Mouse (Mus musculus): ENCODE results near the gene Fsd1l.

Gene Fsd1l

DNA sequence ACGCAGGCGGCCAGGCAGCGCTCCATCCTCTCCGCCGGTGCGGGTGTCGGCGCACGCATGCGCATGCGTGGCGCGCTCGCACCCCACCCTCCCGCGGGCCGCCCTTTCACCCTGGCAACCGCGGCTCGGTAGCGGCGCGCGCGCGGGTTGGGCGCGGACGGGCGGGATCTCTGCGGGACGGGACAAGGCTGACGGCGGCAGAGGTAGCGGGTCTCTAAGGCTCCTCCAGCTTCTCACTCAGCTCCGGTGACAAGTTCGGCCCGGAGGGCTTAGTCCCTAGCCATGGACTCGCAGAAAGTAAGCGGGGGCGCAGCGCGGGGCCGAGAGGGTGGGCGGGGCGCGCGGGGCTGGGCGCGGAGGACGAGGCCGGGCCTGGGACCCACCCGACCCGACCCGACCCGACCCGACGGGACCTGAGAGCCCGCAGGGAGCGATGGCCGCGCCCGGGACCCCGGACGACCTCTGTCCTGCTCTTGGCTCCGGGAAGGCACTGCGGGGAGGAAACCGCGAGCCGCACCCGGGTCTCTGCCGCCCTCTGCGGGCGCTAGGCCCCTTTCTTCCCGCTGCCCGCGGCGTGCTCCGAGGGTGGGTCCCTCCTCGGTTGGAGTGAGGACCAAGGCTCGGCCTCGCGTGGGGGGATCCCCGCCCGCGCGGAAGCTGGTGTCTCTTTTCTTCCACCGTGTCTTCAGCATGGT is at the start of gene Fsd1l:
TSS of gene Fsd1l (plus strand) at position 156 of the 695 bp plus-strand sequence.
- in situ Hi-C loops (cut with MboI; ENCODE audit: low pct_unique_long_range_greater_than_20kb in 1 of 2, low sequenced_read_pairs in 2 of 2, unreplicated experiment in 1 of 2) = no loop called here

DNA sequence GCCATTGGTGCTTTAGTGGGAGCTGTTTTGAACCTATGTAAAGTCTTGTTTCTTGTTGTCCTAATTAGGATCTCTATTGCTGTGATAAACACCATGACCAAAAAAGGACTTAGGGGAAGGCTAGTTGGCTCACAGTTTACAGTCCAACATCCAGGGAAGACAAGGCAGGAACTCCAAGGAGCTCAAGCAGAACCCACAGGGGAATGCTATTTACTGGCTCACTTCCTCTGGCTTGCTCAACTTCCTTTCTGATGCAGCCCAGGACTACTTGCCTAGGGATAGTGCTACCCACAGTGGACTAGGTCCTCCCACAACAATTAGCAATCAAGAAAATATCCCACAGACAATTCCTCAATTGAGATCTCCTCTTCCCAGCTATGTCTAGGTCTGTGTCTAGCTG is 43.6 kb upstream of the Fsd1l start:
- in situ Hi-C loops (cut with MboI; ENCODE audit: low pct_unique_long_range_greater_than_20kb in 1 of 2, low sequenced_read_pairs in 2 of 2, unreplicated experiment in 1 of 2) = loop anchor here in 1 of 2 experiments (25.0 kb wide), 1 partner anchor 175 kb away; no protein-coding TSS in a partner anchor

DNA sequence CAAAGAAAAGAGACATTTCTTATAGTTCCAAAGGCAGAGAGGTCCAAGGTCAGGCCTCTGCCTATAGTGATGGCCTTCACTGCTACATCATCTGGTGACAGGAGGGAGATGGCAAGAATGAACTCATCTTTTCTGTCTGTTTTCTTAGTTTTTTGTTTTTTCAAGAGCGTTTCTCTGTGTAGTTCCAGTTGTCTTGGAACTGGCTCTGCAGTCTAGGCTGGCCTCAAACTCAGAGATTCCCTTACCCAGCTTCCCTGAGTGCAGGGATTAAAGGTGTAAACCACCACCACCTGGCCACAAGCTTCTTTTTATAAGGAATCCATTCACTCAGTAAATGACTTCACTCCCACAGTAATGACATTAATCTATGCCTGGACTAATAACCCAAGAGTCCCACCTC is 42.3 kb upstream of the Fsd1l start:
- in situ Hi-C loops (cut with MboI; ENCODE audit: low pct_unique_long_range_greater_than_20kb in 1 of 2, low sequenced_read_pairs in 2 of 2, unreplicated experiment in 1 of 2) = loop anchor here in 1 of 2 experiments (25.0 kb wide), 1 partner anchor 177 kb away; no protein-coding TSS in a partner anchor

DNA sequence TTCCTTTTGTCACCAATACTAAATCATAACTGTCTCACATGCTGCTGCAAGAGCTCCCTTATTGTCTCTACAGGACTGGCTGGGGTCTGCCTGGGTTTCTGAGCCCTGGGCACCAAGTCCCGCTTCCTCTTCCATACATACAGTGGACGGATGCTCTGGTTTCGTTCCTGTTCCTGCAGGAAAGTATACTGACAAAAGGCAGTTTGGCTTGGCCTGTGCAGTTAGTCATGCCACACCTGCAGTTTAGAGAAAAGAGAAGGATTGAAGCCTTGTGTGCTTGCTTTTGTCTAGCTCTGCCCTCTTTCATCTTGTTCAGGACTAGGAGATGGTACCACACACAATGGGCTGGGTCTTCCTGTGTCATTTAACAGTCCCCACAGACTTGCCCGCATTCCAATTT is 41.8 kb upstream of the Fsd1l start:
- in situ Hi-C loops (cut with MboI; ENCODE audit: low pct_unique_long_range_greater_than_20kb in 1 of 2, low sequenced_read_pairs in 2 of 2, unreplicated experiment in 1 of 2) = loop anchor here in 1 of 2 experiments (25.0 kb wide), 1 partner anchor 177 kb away; no protein-coding TSS in a partner anchor

DNA sequence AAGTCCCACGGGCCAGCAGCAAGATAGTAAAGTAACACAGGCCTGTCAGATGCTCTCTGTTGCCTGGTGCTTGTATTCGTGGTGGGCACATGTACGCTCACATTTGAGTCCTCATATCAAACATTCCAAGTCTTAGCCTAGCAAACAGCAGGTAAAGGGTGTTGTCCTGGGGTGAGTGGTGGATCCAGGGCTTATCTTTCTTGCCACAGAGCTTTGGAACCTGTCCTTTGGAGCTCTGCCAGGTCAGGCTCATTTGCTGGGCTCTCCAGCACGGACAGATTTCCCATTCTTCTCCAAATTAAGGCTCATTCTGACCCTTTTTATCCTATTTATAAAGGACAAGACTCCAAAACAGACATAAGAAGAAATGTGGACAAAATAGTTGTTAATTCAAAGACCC is 41.1 kb upstream of the Fsd1l start:
- in situ Hi-C loops (cut with MboI; ENCODE audit: low pct_unique_long_range_greater_than_20kb in 1 of 2, low sequenced_read_pairs in 2 of 2, unreplicated experiment in 1 of 2) = loop anchor here (5.0 to 25.0 kb wide), 3 partner anchors 178 to 465 kb away; no protein-coding TSS in a partner anchor

DNA sequence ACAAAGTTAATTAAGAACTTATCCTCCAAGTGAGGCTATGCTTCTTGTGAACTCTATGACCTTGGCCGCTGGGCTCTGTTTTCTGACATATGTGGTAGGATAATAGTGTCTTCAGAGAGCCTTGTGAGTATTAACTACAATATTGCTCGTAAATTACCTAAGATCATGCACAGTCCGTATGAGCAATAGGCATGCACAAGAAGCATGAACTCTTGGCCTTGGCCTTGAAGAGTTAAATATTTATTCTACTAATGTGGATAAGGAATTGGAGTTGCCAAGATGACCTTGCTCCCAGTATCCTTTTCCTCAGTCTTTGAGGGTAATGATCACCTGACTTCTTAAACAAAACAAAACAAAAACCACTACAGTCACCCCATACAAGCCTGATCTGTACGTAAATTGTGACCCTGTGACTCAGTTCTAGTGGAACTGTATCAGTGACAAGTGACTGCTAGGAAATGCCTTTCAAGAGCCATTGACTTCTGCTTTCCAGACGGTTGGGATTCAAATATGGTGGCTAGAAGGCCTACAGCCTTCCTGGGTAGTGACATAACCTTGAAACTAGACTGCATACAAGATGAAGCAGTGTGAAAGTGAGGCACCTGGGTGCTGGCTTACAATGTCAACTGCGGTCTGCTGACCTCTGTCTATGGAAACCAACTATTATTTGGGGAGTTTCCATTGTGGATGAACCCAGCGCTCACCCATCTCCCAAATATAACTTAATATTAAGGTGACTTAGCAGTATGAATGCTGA is 40.4 kb upstream of the Fsd1l start:
- in situ Hi-C loops (cut with MboI; ENCODE audit: low pct_unique_long_range_greater_than_20kb in 1 of 2, low sequenced_read_pairs in 2 of 2, unreplicated experiment in 1 of 2) = loop anchor here (5.0 to 25.0 kb wide), 3 partner anchors 179 to 466 kb away; no protein-coding TSS in a partner anchor

DNA sequence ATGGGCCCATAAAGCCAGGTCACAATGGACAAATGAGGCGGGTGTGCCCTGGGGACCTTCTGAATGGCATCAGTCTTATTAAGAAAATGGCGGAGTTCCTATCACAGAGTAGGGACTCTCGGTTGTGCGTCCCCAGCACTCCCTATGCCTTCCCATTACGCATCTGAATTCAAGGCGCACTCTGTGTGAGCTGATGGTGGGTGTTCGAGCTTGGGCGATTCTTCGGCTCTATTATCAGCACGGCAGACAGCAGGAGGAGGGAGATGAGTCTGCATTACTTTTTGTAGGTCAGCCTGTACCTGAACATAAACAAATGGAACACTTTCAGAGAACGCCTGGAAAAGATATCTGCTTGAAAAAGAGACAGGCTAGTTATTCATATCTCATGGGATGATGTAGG is 39.7 kb upstream of the Fsd1l start:
- in situ Hi-C loops (cut with MboI; ENCODE audit: low pct_unique_long_range_greater_than_20kb in 1 of 2, low sequenced_read_pairs in 2 of 2, unreplicated experiment in 1 of 2) = loop anchor here (5.0 to 25.0 kb wide), 3 partner anchors 179 to 467 kb away; no protein-coding TSS in a partner anchor

DNA sequence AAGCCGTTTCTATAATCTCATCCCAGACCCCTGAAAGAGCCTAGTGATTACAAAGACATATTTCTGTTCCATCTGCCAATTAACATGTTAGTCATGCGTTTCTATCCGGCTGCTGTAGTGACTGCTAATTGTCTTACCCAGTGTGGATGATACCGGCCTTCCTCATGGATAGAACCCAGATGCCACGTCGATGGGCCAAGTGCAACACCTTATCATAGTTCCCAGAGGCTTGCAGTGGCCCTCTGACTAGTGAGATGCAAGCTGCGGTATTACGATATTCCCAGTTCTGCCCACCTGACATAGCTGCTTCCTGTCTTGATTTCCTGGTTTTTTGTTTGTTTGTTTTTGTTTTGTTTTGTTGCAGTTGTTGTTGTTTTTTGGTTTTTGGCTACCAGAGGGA is 39.3 kb upstream of the Fsd1l start:
- in situ Hi-C loops (cut with MboI; ENCODE audit: low pct_unique_long_range_greater_than_20kb in 1 of 2, low sequenced_read_pairs in 2 of 2, unreplicated experiment in 1 of 2) = loop anchor here (5.0 to 25.0 kb wide), 3 partner anchors 180 to 467 kb away; no protein-coding TSS in a partner anchor

DNA sequence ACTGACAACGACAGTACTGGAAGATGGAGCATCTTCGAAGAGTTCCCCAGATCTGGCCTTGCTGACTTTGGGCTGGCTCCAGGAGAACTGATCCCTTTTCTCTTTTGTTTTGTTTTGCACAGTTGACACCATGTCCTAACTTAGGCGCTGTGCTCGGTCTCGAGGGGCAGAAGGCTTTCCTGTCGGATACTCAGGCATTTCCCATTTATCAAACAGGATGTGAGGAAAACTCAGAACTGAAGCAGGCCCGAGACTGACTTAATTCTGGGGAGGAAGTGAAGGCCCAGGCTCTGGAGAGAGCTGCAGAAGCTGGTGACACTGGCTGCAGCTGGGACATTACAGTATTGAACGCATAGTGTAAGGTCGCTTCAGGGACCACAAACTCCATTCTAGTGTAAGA is 38.9 kb upstream of the Fsd1l start:
- in situ Hi-C loops (cut with MboI; ENCODE audit: low pct_unique_long_range_greater_than_20kb in 1 of 2, low sequenced_read_pairs in 2 of 2, unreplicated experiment in 1 of 2) = loop anchor here (5.0 to 25.0 kb wide), 3 partner anchors 180 to 468 kb away; no protein-coding TSS in a partner anchor

DNA sequence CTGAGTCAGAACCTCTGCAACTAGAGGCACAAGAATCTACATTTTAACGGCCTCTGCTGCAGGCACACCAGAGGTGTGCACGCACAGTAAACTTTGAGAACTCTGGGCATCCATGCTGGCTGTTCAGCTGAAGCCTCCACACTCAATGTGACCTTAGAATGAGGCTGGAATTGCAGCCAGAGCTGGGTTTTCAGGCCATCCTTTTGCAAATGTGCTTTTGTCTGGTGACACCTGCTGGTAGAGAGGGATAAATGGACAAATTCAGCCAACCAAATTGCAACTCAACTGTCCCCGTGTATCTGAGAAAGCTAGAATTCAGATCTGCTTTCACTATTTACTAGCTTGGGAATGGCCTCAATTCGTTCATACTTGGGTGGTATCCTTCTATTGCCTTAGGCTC is 37.1 kb upstream of the Fsd1l start:
- in situ Hi-C loops (cut with MboI; ENCODE audit: low pct_unique_long_range_greater_than_20kb in 1 of 2, low sequenced_read_pairs in 2 of 2, unreplicated experiment in 1 of 2) = loop anchor here (5.0 to 25.0 kb wide), 3 partner anchors 182 to 469 kb away; no protein-coding TSS in a partner anchor

DNA sequence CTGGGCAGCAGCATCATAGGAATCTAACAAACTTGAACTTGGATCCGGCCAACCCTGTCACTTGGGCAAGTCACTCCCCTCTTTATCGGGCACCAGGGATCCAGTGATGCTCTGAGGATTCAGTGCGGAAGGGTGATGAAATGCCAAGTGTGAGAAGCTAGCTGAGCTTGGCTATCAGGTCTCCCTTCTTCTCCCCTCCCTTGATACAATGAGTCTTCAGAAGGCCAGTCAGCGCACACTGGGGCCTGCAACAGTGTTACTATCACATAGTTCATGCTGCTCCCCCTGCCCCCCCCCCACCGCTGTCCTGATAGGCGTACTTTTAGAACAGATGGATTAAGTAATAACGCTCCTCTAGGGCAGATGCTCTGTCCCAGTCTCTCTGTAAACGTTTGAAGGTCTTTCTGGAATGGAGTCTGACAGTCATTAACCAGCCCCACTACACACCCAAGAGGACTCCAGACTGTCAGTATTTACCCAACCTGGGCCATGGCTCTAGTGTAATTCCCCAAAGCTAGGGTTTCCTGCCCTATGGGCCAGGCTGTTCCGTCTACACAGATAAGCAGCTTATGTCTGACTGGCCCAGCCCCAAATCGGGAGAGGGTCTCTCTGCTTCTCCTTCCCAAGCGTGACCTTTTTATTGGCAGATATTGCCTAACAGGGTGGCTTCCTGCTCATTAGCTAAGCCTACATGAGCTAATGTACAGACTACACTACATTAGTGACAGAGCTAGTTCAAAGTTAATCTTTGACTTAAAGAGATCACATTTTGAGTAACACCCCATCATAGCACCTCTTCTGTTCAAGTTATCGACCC is 35.8 kb upstream of the Fsd1l start:
- in situ Hi-C loops (cut with MboI; ENCODE audit: low pct_unique_long_range_greater_than_20kb in 1 of 2, low sequenced_read_pairs in 2 of 2, unreplicated experiment in 1 of 2) = loop anchor here (10.0 to 25.0 kb wide), 2 partner anchors 183 to 471 kb away; no protein-coding TSS in a partner anchor

DNA sequence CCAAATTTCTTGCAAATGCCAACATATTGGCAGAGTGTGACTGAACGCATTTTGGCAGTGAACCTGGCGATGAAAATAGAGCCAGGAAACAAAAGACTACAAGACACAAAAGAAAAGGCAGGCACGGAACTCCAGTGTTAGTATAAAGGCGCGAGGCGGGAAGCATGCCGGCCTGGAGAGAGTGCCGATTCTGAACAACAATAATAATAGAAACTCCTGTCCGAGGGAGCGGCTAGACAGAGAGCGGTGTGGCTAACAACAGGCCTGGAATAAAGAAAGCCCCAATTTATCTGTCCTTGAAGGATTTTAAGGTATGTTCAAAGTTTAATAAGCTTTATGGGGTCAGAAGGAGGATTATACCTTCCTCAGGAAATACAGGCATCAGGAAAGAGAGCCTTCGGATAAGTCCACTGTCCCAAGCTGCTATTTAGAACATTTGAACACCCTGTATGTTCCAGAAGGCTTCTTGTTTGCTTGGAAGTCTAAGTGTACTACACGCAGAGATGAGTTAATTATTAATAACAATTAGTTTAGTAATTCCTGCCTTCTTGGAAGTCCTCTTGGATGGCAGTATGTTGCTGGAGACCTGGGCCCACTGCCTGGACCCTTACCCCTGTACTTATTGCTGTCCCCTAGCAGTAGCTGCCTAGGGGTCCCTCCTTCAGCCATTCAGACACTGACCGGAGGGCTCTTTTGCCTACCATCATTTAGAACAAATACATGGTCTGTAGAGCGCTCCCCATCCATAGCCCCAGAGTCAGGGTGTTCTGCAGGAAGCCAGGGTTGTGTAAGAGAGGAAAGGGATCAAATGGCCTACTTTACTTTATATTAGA is 35.0 kb upstream of the Fsd1l start:
- in situ Hi-C loops (cut with MboI; ENCODE audit: low pct_unique_long_range_greater_than_20kb in 1 of 2, low sequenced_read_pairs in 2 of 2, unreplicated experiment in 1 of 2) = loop anchor here (10.0 to 25.0 kb wide), 2 partner anchors 184 to 471 kb away; no protein-coding TSS in a partner anchor

DNA sequence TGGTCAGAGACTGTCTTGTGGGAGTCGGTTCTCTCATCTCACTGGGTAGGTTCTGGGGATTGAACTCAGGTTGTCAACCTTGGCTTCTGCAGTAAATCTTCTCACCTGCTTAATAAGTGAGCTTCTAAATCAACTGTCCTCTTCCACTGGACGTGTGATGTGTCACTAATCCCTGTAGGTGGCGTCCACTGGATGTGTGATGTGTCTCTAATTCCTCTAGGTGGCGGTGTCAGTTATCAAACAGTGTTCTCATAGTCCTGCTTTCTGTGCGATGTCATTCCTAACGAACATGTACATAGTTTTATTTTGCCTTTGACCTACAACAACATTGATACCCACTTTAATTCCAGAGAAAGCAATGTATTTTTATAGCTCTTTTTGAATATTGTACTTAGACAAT is 30.8 kb upstream of the Fsd1l start:
- in situ Hi-C loops (cut with MboI; ENCODE audit: low pct_unique_long_range_greater_than_20kb in 1 of 2, low sequenced_read_pairs in 2 of 2, unreplicated experiment in 1 of 2) = no loop called here

DNA sequence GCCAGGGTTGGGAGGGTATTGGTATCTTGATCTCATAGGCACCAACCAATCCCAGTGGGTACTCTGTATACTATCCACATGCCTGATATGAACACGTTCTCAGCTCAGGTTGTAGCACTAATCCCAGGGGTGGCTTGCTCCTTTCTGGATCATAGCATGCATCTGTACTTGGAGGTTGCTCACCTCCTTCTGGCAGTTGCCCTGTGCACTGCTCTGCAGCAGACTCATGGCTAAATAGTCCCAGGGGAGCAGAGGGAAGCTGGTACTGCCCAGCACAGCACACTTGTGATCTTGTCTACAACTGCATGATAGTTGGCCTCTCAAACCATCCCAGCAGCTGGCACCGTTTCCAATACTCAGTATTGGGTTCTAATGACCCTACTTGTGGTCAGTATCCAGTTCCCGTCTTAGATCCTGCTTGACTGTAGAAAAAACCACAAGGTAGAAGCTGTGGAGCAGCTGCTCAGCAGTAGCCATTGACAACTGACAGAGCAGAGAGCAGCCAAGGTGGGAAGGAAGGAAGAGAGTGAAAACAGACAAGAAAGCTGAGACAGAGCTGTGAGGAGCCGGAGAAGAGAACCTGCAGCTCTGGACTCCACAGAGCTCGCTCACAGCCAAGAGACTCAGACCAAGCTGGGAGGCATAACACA is 16.6 kb upstream of the Fsd1l start:
- in situ Hi-C loops (cut with MboI; ENCODE audit: low pct_unique_long_range_greater_than_20kb in 1 of 2, low sequenced_read_pairs in 2 of 2, unreplicated experiment in 1 of 2) = no loop called here

DNA sequence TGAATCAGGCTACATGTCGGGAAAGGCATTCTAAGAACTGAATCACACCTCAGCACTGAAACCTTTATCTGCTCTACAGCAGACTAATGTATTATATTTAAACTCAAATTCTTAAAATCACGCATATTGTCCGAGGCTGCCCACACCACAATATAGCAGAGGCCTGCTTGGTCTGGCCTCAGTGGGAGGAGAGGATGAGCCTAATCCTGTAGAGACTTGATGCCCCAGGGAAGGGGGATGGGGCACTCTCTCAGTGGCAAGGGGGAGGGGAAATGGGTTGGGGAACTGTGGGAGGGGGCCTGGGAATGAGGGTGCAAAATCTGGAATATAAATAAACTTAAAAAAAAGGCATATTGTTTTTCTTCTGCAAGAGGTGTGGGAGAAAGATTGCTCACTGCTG is 13.3 kb upstream of the Fsd1l start:
- in situ Hi-C loops (cut with MboI; ENCODE audit: low pct_unique_long_range_greater_than_20kb in 1 of 2, low sequenced_read_pairs in 2 of 2, unreplicated experiment in 1 of 2) = no loop called here

DNA sequence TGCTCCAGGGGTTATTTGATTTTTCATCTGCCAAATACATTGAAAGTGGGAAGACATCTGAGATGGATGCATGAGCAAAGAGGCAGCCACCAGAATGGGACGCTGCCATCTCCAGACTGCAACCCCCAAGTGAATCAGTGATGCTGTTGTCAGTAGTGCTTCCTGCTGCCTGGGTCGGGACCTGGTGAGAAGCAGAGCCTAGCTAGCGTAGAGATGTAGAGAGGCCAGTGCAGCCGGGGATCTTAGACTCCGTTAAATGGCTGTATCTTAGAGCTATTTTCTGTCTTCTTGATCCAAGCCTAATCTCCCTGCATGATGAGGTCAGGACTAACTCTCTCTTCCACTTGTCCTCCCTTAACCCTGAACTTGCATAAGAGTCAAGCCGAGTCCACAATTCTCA is 11.2 kb upstream of the Fsd1l start:
- in situ Hi-C loops (cut with MboI; ENCODE audit: low pct_unique_long_range_greater_than_20kb in 1 of 2, low sequenced_read_pairs in 2 of 2, unreplicated experiment in 1 of 2) = no loop called here

DNA sequence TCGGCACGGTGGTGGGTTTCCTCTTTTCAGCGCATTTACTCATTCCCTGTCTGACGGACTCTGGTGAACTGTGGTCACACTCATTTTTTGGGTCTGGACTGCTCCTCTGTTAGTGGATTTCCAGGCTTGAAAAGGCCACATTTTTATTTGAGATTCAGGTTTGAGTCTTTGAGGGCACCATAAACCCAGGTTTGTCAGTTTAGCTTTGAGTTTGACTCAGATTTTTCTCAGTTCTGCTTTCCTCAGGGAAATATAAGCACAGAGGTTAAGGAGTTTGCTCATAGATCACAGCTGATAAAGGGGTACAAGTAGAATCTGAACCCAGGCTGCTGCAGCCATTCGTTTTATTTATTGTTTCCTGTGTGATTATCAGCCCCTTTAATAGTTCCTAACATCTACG is 10.2 kb upstream of the Fsd1l start:
- in situ Hi-C loops (cut with MboI; ENCODE audit: low pct_unique_long_range_greater_than_20kb in 1 of 2, low sequenced_read_pairs in 2 of 2, unreplicated experiment in 1 of 2) = no loop called here
